Mouse (Mus musculus) CH12.LX (cell line): ENCODE data around the gene Vwce.

Source experiments
- BHLHE40 ChIP-seq: IDR thresholded peaks from 2 replicates; pipeline ENCODE4 v1.6.1; 2011; ENCODE audit warnings: mild to moderate bottlenecking, low read depth, low read length, improper control_type of control experiment
- CTCF ChIP-seq, 2 experiments: IDR thresholded peaks in 1 of 2; conservative IDR thresholded peaks in 1 of 2; 2 replicates each; pipeline ENCODE4 v1.5.1; 2011 to 2012; ENCODE audit warnings: low read depth in 2 of 2, low read length in 2 of 2, improper control_type of control experiment in 1 of 2, inconsistent platforms in 1 of 2, mild to moderate bottlenecking in 1 of 2, moderate library complexity in 1 of 2
- E2F4 ChIP-seq: IDR thresholded peaks from 2 replicates; pipeline ENCODE4 v1.6.1; 2011; ENCODE audit warnings: low read depth, low read length, improper control_type of control experiment; ENCODE audit not compliant: insufficient replicate concordance
- EP300 ChIP-seq: IDR thresholded peaks from 2 replicates; pipeline ENCODE4 v1.6.1; 2011; ENCODE audit warnings: low read length, improper control_type of control experiment
- JUND ChIP-seq: conservative IDR thresholded peaks from 2 replicates; pipeline ENCODE4 v1.6.1; 2011; ENCODE audit warnings: low read depth, low read length, improper control_type of control experiment
- MAFK ChIP-seq: IDR thresholded peaks from 2 replicates; pipeline ENCODE4 v1.6.1; 2011; ENCODE audit warnings: low read length, improper control_type of control experiment; ENCODE audit not compliant: insufficient replicate concordance
- MAX ChIP-seq: IDR thresholded peaks from 2 replicates; pipeline ENCODE4 v1.6.1; 2011; ENCODE audit warnings: low read length, improper control_type of control experiment
- RCOR1 ChIP-seq: conservative IDR thresholded peaks from 2 replicates; pipeline ENCODE4 v1.6.1; 2012; ENCODE audit warnings: low read depth, mild to moderate bottlenecking, inconsistent platforms, low read length, improper control_type of control experiment

DNA sequence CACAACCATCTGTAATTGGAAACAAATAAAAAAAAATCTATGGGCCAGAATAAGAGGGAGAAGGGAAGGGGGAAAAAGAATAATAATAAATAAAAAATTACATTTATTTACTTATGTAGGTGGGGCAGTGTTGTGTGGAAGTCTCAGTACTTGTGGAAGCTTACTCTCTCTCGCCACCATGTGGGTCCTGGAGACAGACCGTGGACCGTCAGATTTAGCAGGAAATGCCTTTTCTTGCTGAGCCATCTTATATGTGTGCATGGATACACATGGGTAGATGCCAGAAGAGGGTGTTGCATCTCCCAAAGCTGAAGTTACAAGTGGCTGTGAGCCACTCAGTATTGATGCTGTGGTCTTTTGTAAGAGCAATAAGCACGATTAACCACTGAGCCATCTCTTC is 47.6 kb downstream of the Vwce start:
- TF ChIP-seq CTCF (conservative IDR thresholded peaks at IDR 0.05 in 1 of 2, IDR thresholded peaks at IDR 0.05 in 1 of 2; ENCODE audit: low read depth in 2 of 2, low read length in 2 of 2), result peak in 1 of 2 experiments; percentile 36; a peak in 2 of 4 replicates
- TF ChIP-seq JUND, result no peak
- TF ChIP-seq E2F4, result no peak
- no peak for TF ChIP-seq RCOR1
- no peak for TF ChIP-seq MAFK
- TF ChIP-seq MAX, result no peak
- no peak for TF ChIP-seq EP300
- no peak for TF ChIP-seq BHLHE40
